Mouse (Mus musculus) liver, adult 2 months (tissue): Measurements from ENCODE around the gene Gpam.
A peak's percentile ranks its signal among the peaks of the same experiment; 100 is the strongest.

Experiments used
- CTCF ChIP-seq: fragments of 200-500 bp; IDR thresholded peaks from 2 replicates; pipeline ENCODE4 v1.5.1; 2011; ENCODE audit warnings: low read depth, low read length, control low read depth
- POLR2A ChIP-seq: fragments of 200-500 bp; IDR thresholded peaks from 2 replicates; pipeline ENCODE4 v1.6.1; 2011; ENCODE audit warnings: low read length, control low read depth; ENCODE audit not compliant: insufficient read depth; ENCODE audit errors: extremely low read depth

DNA sequence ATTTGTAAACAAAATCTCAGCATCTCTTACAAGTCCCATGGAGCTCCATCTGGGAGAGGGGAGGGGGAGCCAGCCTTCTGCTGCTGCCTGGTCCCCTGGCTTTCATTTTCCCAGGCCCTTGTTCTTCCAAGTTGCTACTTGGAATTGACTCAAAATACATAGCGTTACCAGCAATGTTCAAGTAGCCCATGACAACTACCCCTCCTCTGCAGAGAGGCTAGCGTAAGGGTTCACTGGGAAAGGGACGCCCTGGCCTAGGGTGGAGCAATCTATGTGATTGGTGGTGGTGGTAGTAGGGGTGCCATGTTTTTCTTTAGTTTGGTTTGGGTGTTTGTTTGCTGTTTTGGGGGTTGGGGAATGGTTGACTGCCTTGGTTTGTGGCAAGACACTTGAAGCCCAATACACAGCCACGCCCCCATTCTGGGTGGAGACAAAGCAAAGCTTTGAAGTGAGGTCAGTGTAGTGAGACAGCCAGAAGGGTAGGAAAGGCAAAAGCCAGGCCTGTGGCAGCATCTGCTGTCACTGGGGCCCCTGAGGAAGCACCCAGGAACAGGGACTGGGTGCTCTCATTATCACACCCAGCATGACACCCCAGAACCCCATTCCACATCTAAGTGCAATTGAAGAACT is 4.6 kb downstream of the Gpam start:
- TF ChIP-seq POLR2A (0 out of 2 replicates have a peak, but pooled peaks have one; percentile 19), CTCF (no peak)
